Mouse (Mus musculus) layer of hippocampus, postnatal 10 days (tissue): ENCODE data around the gene Gm17657. TPM values are rescaled to one million over a fixed set of nuclear protein-coding genes. Genes with fewer than 3 reads are reported as not detected.
A peak's percentile ranks its signal among the peaks of the same experiment; 100 is the strongest.
"Not testable (repeated sequence)": the region's sequence is repeated elsewhere in the genome, so short reads cannot be mapped to it uniquely, and the experiment has no call there.

Experiments used
- DNase-seq, 2 experiments: peaks; one replicate each; pipeline ENCODE4 v3.0.0; 2021; ENCODE audit warnings: low spot score in 2 of 2
- total RNA-seq, 2 experiments: library from RNA; stranded (reverse); gene quantifications; 2 replicates each; pipeline ENCODE4 v1.2.3; 2021

Gene Gm17657
- total RNA-seq, 2 experiments from 2014 or later: not detected

- no peak for DNase-seq
Measured at GRCm38 (mm10) chr17:29548494-29548893, 944 bp downstream of the Gm17657 start.

- DNase-seq: no peak
Measured at GRCm38 (mm10) chr17:29545241-29545640, 4.2 kb downstream of the Gm17657 start.

- DNase-seq: no peak
Measured at GRCm38 (mm10) chr17:29544064-29544463, 5.4 kb downstream of the Gm17657 start.

- DNase-seq: peak; percentile 35 to 43
Measured at GRCm38 (mm10) chr17:29542831-29543690, 6.4 kb downstream of the Gm17657 start.

- peak; percentile 19 to 24 for DNase-seq
Measured at GRCm38 (mm10) chr17:29541419-29541818, 8.0 kb downstream of the Gm17657 start.

GRCm38 (mm10) chr17:29540426-29540825, 9.0 kb downstream of the Gm17657 start:
- no peak for DNase-seq

- DNase-seq: no peak
Measured at GRCm38 (mm10) chr17:29533866-29534265, 15.6 kb downstream of the Gm17657 start.

GRCm38 (mm10) chr17:29531757-29532384, 17.6 kb downstream of the Gm17657 start:
- no peak for DNase-seq

GRCm38 (mm10) chr17:29531278-29531677, 18.2 kb downstream of the Gm17657 start:
- no peak for DNase-seq

GRCm38 (mm10) chr17:29530508-29530907, 18.9 kb downstream of the Gm17657 start:
- DNase-seq: no peak

GRCm38 (mm10) chr17:29528568-29529187, 20.8 kb downstream of the Gm17657 start:
- no peak for DNase-seq

GRCm38 (mm10) chr17:29525613-29526012, 23.8 kb downstream of the Gm17657 start:
- DNase-seq: no peak

GRCm38 (mm10) chr17:29519731-29520130, 29.7 kb downstream of the Gm17657 start:
- DNase-seq: no peak

GRCm38 (mm10) chr17:29518665-29519064, 30.8 kb downstream of the Gm17657 start:
- not testable (repeated sequence) for DNase-seq

- peak; percentile 91 to 92 for DNase-seq
Measured at GRCm38 (mm10) chr17:29514435-29514834, 35.0 kb downstream of the Gm17657 start.

- DNase-seq: peak; percentile 55 to 56
Measured at GRCm38 (mm10) chr17:29513044-29513730, 36.3 kb downstream of the Gm17657 start.

- DNase-seq: no peak
Measured at GRCm38 (mm10) chr17:29510691-29511090, 38.7 kb downstream of the Gm17657 start.

- DNase-seq: no peak
Measured at GRCm38 (mm10) chr17:29508927-29509608, 40.4 kb downstream of the Gm17657 start.

GRCm38 (mm10) chr17:29503700-29504099, 45.7 kb downstream of the Gm17657 start:
- no peak for DNase-seq
